Mouse (Mus musculus): ENCODE measurements at regions not wholly inside any gene's neighbourhood (a gene's known extent, or its start where the extent isn't known, plus 50 kb on each side); places are given as distances from the start of the nearest gene placed in this dataset.

DNA sequence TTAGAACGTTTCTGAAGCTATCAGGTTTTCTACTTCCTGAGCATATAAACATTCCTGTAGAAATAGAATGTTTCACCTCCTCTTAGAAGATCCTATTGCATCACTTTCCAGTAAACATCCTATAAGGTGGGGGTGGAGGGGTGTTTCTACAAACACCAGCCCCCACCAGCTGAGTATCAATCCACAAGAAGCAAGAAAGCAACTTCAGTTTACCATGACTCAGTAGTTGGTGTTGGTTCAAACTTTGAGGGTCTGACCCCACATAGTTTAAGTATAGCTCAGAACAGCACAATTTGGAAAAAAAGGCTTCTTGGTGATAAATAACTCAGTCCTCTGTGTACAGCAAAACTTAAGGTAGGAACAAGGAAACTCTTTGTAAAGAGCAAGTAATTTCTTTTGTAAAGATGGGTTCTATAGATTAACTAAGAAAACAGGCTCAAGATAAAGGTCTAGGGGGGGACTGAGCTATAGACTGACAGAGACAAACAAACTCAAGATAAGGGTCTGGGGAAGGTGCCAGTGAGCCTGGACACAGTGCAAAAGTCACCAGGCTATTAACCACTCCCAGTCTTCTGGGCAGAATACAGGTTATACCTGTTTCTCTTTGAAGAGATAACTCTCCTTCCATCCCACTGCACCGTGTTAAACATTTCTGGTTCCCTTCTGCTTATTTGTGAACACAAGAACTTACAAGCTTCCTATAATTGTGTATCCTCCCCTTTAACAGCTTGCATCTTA is 218.9 kb upstream of the Atp10a start:
- TF ChIP-seq CTCF (IDR thresholded peaks at IDR 0.05; ENCODE audit: borderline replicate concordance, insufficient read depth, low read length) (no peak), POLR2A (IDR thresholded peaks at IDR 0.05; ENCODE audit: low read depth, low read length) (no peak)
